In genomic region chr7:49152713-49153112, GRCm38 (mm10) we compare ENCODE assay signal across 19 mouse cellular contexts.
DNase-seq lines count a peak whose midpoint lies in the region; ATAC-seq lines count a peak whose summit lies in the region.
"Had no signal": no experiment of that assay in that cellular context is flagged by ENCODE, and none has a peak within 500 bp of the region (broad histone marks: within the 10 kb centered on the region; RNA-seq: fewer than 3 reads in every experiment).

No protein-coding gene starts in this region.

- H3K4me3 ChIP-seq in kidney, embryonic 14.5 days (ENCODE audit: low read length) = no peak overlapping the region
- H3K4me3 ChIP-seq: embryonic facial prominence, embryonic 10.5 days; liver, embryonic 12.5 days; megakaryocyte, embryonic 14.5 days had no signal

- H3K4me1 ChIP-seq in kidney, embryonic 14.5 days (ENCODE audit: control insufficient read depth, insufficient read depth, low read length) = peaks cover 6% of the 10 kb centered on the region; the same call in 1 of the 2 replicates
- H3K4me1 ChIP-seq: embryonic facial prominence, embryonic 10.5 days; liver, embryonic 12.5 days; megakaryocyte, embryonic 14.5 days had no signal

- H3K9me3 ChIP-seq in kidney, embryonic 14.5 days (ENCODE audit: control insufficient read depth, low read length) = peaks cover 3% of the 10 kb centered on the region; the same call in 1 of the 2 replicates
- H3K9me3 ChIP-seq: liver, embryonic 12.5 days had no signal

- no peak overlapping the region for H3K9ac ChIP-seq in kidney, embryonic 14.5 days (ENCODE audit: low read depth, low read length)
- H3K9ac ChIP-seq: liver, embryonic 12.5 days had no signal

- no peak for DNase-seq in frontal cortex, postnatal 25 days (ENCODE audit: low spot score in 2 of 2)
- no peak for DNase-seq in kidney, adult 18-20 months
- peak; percentile 26 for DNase-seq in right cerebral cortex, postnatal 25 days
- no peak for DNase-seq in right cerebral cortex, postnatal 10 days (ENCODE audit: low spot score in 2 of 2)
- no peak for DNase-seq in ovary, postnatal 14 days (ENCODE audit: low spot score)
- DNase-seq in cerebellum, postnatal 4 days (ENCODE audit: low spot score in 2 of 2) = no peak
- DNase-seq: cerebellum, adult 9-10 months; heart, postnatal 4 days; kidney, adult 9 months; retina, postnatal 1 day; spleen, adult 18-20 months; thymus, postnatal 4 days had no signal

- no peaks in the 10 kb centered on the region for H3K36me3 ChIP-seq in kidney, embryonic 14.5 days (ENCODE audit: control insufficient read depth, insufficient read depth, low read length)
- H3K36me3 ChIP-seq: embryonic facial prominence, embryonic 10.5 days; liver, embryonic 12.5 days had no signal

- ATAC-seq in frontal cortex, adult (ENCODE audit: low TSS enrichment) = peak; percentile 55
- ATAC-seq in kidney, embryonic 14.5 days (ENCODE audit: low FRiP score, low TSS enrichment) = peak; percentile 51
- ATAC-seq: liver, embryonic 12.5 days; lung, postnatal 0 days had no signal

- 0 out of 2 replicates have a peak overlapping the region, but pooled peaks have one; percentile 42 for H3K27ac ChIP-seq in kidney, embryonic 14.5 days (ENCODE audit: low read depth, low read length)
- H3K27ac ChIP-seq: embryonic facial prominence, embryonic 10.5 days; liver, embryonic 12.5 days; stomach, postnatal 0 days had no signal

- H3K4me2 ChIP-seq in kidney, embryonic 14.5 days (replicated peaks; ENCODE audit: low read depth, low read length) = no peak overlapping the region
- H3K4me2 ChIP-seq: liver, embryonic 12.5 days had no signal

- H3K27me3 ChIP-seq in kidney, embryonic 14.5 days (ENCODE audit: control insufficient read depth, insufficient read depth, low read length) = no peaks in the 10 kb centered on the region
- H3K27me3 ChIP-seq: liver, embryonic 12.5 days had no signal

- 42% methylated on average over 9 of the region's 9 CpGs for WGBS in kidney, embryonic 14.5 days
